Mouse (Mus musculus) limb, embryonic 15.5 days (tissue): ENCODE data around the gene Cryzl2. TPM values are rescaled to one million over a fixed set of nuclear protein-coding genes. Genes with fewer than 3 reads are reported as not detected.

Experiments
- ATAC-seq: fragments of 200-750 bp; cut with Nextera tagmentation; 2 replicates; pipeline ENCODE4 v1.8.0; 2017; ENCODE audit warnings: low read depth, moderate TSS enrichment; ENCODE audit not compliant: insufficient number of reproducible peaks, low FRiP score, low TSS enrichment
- H3K27ac ChIP-seq: fragments of 300-500 bp; sonication (generic); 2 replicates; pipeline ENCODE4 v1.5.1; 2015; ENCODE audit warnings: moderate library complexity, mild to moderate bottlenecking, inconsistent platforms
- H3K27me3 ChIP-seq: fragments of 300-500 bp; sonication (generic); 2 replicates; pipeline ENCODE4 v1.6.1; 2015; ENCODE audit warnings: inconsistent platforms
- H3K36me3 ChIP-seq: fragments of 300-500 bp; sonication (generic); 2 replicates; pipeline ENCODE4 v1.6.1; 2015; ENCODE audit warnings: inconsistent platforms
- H3K4me1 ChIP-seq: fragments of 300-500 bp; sonication (generic); 2 replicates; pipeline ENCODE4 v1.6.1; 2015; ENCODE audit warnings: inconsistent platforms
- H3K4me2 ChIP-seq: fragments of 300-500 bp; sonication (generic); 2 replicates; pipeline ENCODE4 v1.6.1; 2015; ENCODE audit warnings: mild to moderate bottlenecking, inconsistent platforms
- H3K4me3 ChIP-seq: fragments of 300-500 bp; sonication (generic); 2 replicates; pipeline ENCODE4 v1.5.1; 2015; ENCODE audit warnings: mild to moderate bottlenecking, inconsistent platforms
- H3K9ac ChIP-seq: fragments of 300-500 bp; sonication (generic); 2 replicates; pipeline ENCODE4 v1.6.1; 2015; ENCODE audit warnings: inconsistent platforms
- H3K9me3 ChIP-seq: fragments of 300-500 bp; sonication (generic); 2 replicates; pipeline ENCODE4 v1.6.1; 2016; ENCODE audit warnings: inconsistent platforms
- WGBS: fragments of 180-500 bp; shearing (Covaris S2); methylation state at CpG from one replicate; pipeline ENCODE4 v1.1.7; 2015; 5-methylcytosine and 5-hydroxymethylcytosine counted together
- polyA plus RNA-seq: library from polyadenylated mRNA; unstranded; fragments of >200 nt; fragmentation: Nextera tagmentation; extraction: Ambion mirVana; gene quantifications from 2 replicates; pipeline ENCODE4 v1.2.1, GENCODE M21; 2015

Cryzl2 gene
- polyA plus RNA-seq, 1 experiment from 2014 or later, result 10.9 TPM

GRCm38 (mm10) chr1:157425741-157426427 lies 32.5 kb upstream of the Cryzl2 start:
- H3K36me3 ChIP-seq, result no peaks in the 10 kb centered on the region
- WGBS, result 45% methylated on average over 8 of the region's 8 CpGs
- H3K4me2 ChIP-seq, result no peak overlapping the region
- no peak overlapping the region for H3K9ac ChIP-seq
- no peaks in the 10 kb centered on the region for H3K27me3 ChIP-seq
- no peak overlapping the region for H3K27ac ChIP-seq
- no peaks in the 10 kb centered on the region for H3K4me1 ChIP-seq
- H3K4me3 ChIP-seq, result no peak overlapping the region
- ATAC-seq, result 0 out of 2 replicates have a peak, but pooled peaks have one; percentile 52
- no peaks in the 10 kb centered on the region for H3K9me3 ChIP-seq

- 56% methylated on average over 1 of the region's 1 CpGs for WGBS
- Histone ChIP-seq H3K4me3 (no peak overlapping the region), H3K27me3 (no peaks in the 10 kb centered on the region), H3K36me3 (no peaks in the 10 kb centered on the region), H3K9me3 (no peaks in the 10 kb centered on the region), H3K4me1 (no peaks in the 10 kb centered on the region), H3K27ac (no peak overlapping the region), H3K4me2 (no peak overlapping the region), H3K9ac (no peak overlapping the region)
- ATAC-seq, result no peak
Measured at GRCm38 (mm10) chr1:157426933-157427332, 31.4 kb upstream of the Cryzl2 start.

- 80% methylated on average over 4 of the region's 4 CpGs for WGBS
- Histone ChIP-seq H3K9ac (no peak overlapping the region), H3K27ac (no peak overlapping the region), H3K4me1 (no peaks in the 10 kb centered on the region), H3K36me3 (no peaks in the 10 kb centered on the region), H3K4me2 (no peak overlapping the region), H3K9me3 (no peaks in the 10 kb centered on the region), H3K27me3 (no peaks in the 10 kb centered on the region), H3K4me3 (no peak overlapping the region)
- no peak for ATAC-seq
Measured at GRCm38 (mm10) chr1:157427604-157428003, 30.8 kb upstream of the Cryzl2 start.

GRCm38 (mm10) chr1:157428366-157428765 lies 30.0 kb upstream of the Cryzl2 start:
- H3K36me3 ChIP-seq, result no peaks in the 10 kb centered on the region
- ATAC-seq, result no peak
- H3K27ac ChIP-seq, result no peak overlapping the region
- WGBS, result 91% methylated on average over 3 of the region's 3 CpGs
- no peak overlapping the region for H3K4me2 ChIP-seq
- no peak overlapping the region for H3K4me3 ChIP-seq
- H3K9ac ChIP-seq, result no peak overlapping the region
- no peaks in the 10 kb centered on the region for H3K9me3 ChIP-seq
- no peaks in the 10 kb centered on the region for H3K4me1 ChIP-seq
- H3K27me3 ChIP-seq, result no peaks in the 10 kb centered on the region

GRCm38 (mm10) chr1:157433316-157433715 lies 25.1 kb upstream of the Cryzl2 start:
- Histone ChIP-seq H3K9ac (no peak overlapping the region), H3K27ac (no peak overlapping the region), H3K36me3 (no peaks in the 10 kb centered on the region), H3K4me3 (no peak overlapping the region), H3K4me2 (no peak overlapping the region), H3K27me3 (0 out of 2 replicates have a peak, but pooled peaks cover 3% of the 10 kb centered on the region), H3K4me1 (no peaks in the 10 kb centered on the region), H3K9me3 (no peaks in the 10 kb centered on the region)
- ATAC-seq, result no peak
- 50% methylated on average over 3 of the region's 3 CpGs for WGBS

GRCm38 (mm10) chr1:157434404-157434803 lies 24.0 kb upstream of the Cryzl2 start:
- H3K4me1 ChIP-seq, result no peaks in the 10 kb centered on the region
- no peak overlapping the region for H3K9ac ChIP-seq
- H3K27ac ChIP-seq, result no peak overlapping the region
- H3K4me3 ChIP-seq, result no peak overlapping the region
- H3K27me3 ChIP-seq, result 0 out of 2 replicates have a peak, but pooled peaks cover 3% of the 10 kb centered on the region
- ATAC-seq, result no peak
- 91% methylated on average over 4 of the region's 4 CpGs for WGBS
- no peak overlapping the region for H3K4me2 ChIP-seq
- H3K9me3 ChIP-seq, result no peaks in the 10 kb centered on the region
- H3K36me3 ChIP-seq, result no peaks in the 10 kb centered on the region

GRCm38 (mm10) chr1:157435926-157436325 lies 22.5 kb upstream of the Cryzl2 start:
- Histone ChIP-seq H3K27ac (no peak overlapping the region), H3K4me2 (no peak overlapping the region), H3K4me1 (peaks cover 2% of the 10 kb centered on the region; the same call in 1 of the 2 replicates), H3K36me3 (no peaks in the 10 kb centered on the region), H3K27me3 (0 out of 2 replicates have a peak, but pooled peaks cover 3% of the 10 kb centered on the region), H3K9me3 (no peaks in the 10 kb centered on the region), H3K9ac (no peak overlapping the region), H3K4me3 (no peak overlapping the region)
- no peak for ATAC-seq
- WGBS, result 83% methylated on average over 6 of the region's 6 CpGs

GRCm38 (mm10) chr1:157438290-157438689 lies 20.1 kb upstream of the Cryzl2 start:
- Histone ChIP-seq H3K36me3 (no peaks in the 10 kb centered on the region), H3K9ac (no peak overlapping the region), H3K4me3 (no peak overlapping the region), H3K27ac (no peak overlapping the region), H3K27me3 (0 out of 2 replicates have a peak, but pooled peaks cover 3% of the 10 kb centered on the region), H3K4me2 (no peak overlapping the region), H3K9me3 (no peaks in the 10 kb centered on the region), H3K4me1 (peaks cover 4% of the 10 kb centered on the region; the same call in 1 of the 2 replicates)
- ATAC-seq, result no peak
- 74% methylated on average over 2 of the region's 2 CpGs for WGBS

GRCm38 (mm10) chr1:157439101-157439500 lies 19.3 kb upstream of the Cryzl2 start:
- H3K27ac ChIP-seq, result no peak overlapping the region
- no peak overlapping the region for H3K9ac ChIP-seq
- WGBS, result 75% methylated on average over 4 of the region's 4 CpGs
- H3K4me1 ChIP-seq, result peaks cover 8% of the 10 kb centered on the region
- ATAC-seq, result no peak
- no peaks in the 10 kb centered on the region for H3K9me3 ChIP-seq
- H3K4me2 ChIP-seq, result no peak overlapping the region
- 0 out of 2 replicates have a peak, but pooled peaks cover 3% of the 10 kb centered on the region for H3K27me3 ChIP-seq
- no peaks in the 10 kb centered on the region for H3K36me3 ChIP-seq
- no peak overlapping the region for H3K4me3 ChIP-seq

GRCm38 (mm10) chr1:157439973-157440641 lies 18.3 kb upstream of the Cryzl2 start:
- no peak overlapping the region for H3K4me3 ChIP-seq
- no peak overlapping the region for H3K9ac ChIP-seq
- no peaks in the 10 kb centered on the region for H3K9me3 ChIP-seq
- no peak for ATAC-seq
- 0 out of 2 replicates have a peak, but pooled peaks cover 1% of the 10 kb centered on the region for H3K27me3 ChIP-seq
- H3K4me1 ChIP-seq, result peaks cover 8% of the 10 kb centered on the region
- WGBS, result 12% methylated on average over 14 of the region's 14 CpGs
- H3K36me3 ChIP-seq, result no peaks in the 10 kb centered on the region
- H3K4me2 ChIP-seq, result 0 out of 2 replicates have a peak overlapping the region, but pooled peaks have one; percentile 3
- no peak overlapping the region for H3K27ac ChIP-seq

- 22% methylated on average over 14 of the region's 14 CpGs for WGBS
- no peak overlapping the region for H3K27ac ChIP-seq
- H3K4me3 ChIP-seq, result no peak overlapping the region
- no peak overlapping the region for H3K9ac ChIP-seq
- no peak for ATAC-seq
- peaks cover 8% of the 10 kb centered on the region for H3K4me1 ChIP-seq
- peak overlapping the region; percentile 25; the same call in 1 of the 2 replicates for H3K4me2 ChIP-seq
- no peaks in the 10 kb centered on the region for H3K9me3 ChIP-seq
- 0 out of 2 replicates have a peak, but pooled peaks cover 3% of the 10 kb centered on the region for H3K27me3 ChIP-seq
- no peaks in the 10 kb centered on the region for H3K36me3 ChIP-seq
Measured at GRCm38 (mm10) chr1:157443026-157443722, 15.2 kb upstream of the Cryzl2 start.
